Mouse (Mus musculus) kidney, adult 2 months (tissue): ENCODE measurements at regions not wholly inside any gene's neighbourhood (a gene's known extent, or its start where the extent isn't known, plus 50 kb on each side); places are given as distances from the start of the nearest gene placed in this dataset.

Experiments
- DNase-seq: peaks from one replicate; pipeline ENCODE4 v3.0.0; 2021
- H3K27ac ChIP-seq: fragments of 200-500 bp; 2 replicates; pipeline ENCODE4 v1.5.1; 2012; ENCODE audit warnings: low read depth, low read length, control low read depth, inconsistent platforms; ENCODE audit not compliant: insufficient read depth
- H3K27me3 ChIP-seq: fragments of 200-500 bp; replicated peaks from 2 replicates; pipeline ENCODE4 v1.6.1; 2012; ENCODE audit warnings: mild to moderate bottlenecking, moderate library complexity, low read length, inconsistent platforms; ENCODE audit not compliant: control insufficient read depth, insufficient read depth
- H3K36me3 ChIP-seq: fragments of 200-500 bp; 2 replicates; pipeline ENCODE4 v1.6.1; 2012; ENCODE audit warnings: mild to moderate bottlenecking, moderate library complexity, low read length, inconsistent platforms; ENCODE audit not compliant: control insufficient read depth, insufficient read depth
- H3K4me1 ChIP-seq: fragments of 200-500 bp; 2 replicates; pipeline ENCODE4 v1.6.1; 2011; ENCODE audit warnings: low read length; ENCODE audit not compliant: control insufficient read depth, insufficient read depth
- H3K4me3 ChIP-seq: fragments of 200-500 bp; 2 replicates; pipeline ENCODE4 v1.5.1; 2011; ENCODE audit warnings: mild to moderate bottlenecking, low read depth, low read length, control low read depth; ENCODE audit not compliant: insufficient read depth
- CTCF ChIP-seq: fragments of 200-500 bp; conservative IDR thresholded peaks from 2 replicates; pipeline ENCODE4 v1.5.1; 2011; ENCODE audit warnings: low read depth, mild to moderate bottlenecking, control low read depth, low read length, moderate library complexity, mixed read lengths; ENCODE audit not compliant: insufficient read depth, insufficient read length
- POLR2A ChIP-seq: fragments of 200-500 bp; IDR thresholded peaks from one replicate; pipeline ENCODE4 v1.6.1; 2011; ENCODE audit warnings: low read depth, low read length, control low read depth
- WGBS: fragments of 180-500 bp; shearing (Covaris S2); methylation state at CpG from one replicate; pipeline ENCODE4 v1.1.7; 2018; 5-methylcytosine and 5-hydroxymethylcytosine counted together

- no peaks in the 10 kb centered on the region for H3K4me1 ChIP-seq
- H3K27ac ChIP-seq = peak overlapping the region; percentile 5
- H3K27me3 ChIP-seq = no peaks in the 10 kb centered on the region
- no peak overlapping the region for H3K4me3 ChIP-seq
- 41% methylated on average over 8 of the region's 8 CpGs for WGBS
- no peak for DNase-seq
- no peaks in the 10 kb centered on the region for H3K36me3 ChIP-seq
- TF ChIP-seq CTCF (no peak), POLR2A (no peak)
Observed at GRCm38 (mm10) chr13:51280388-51280753, 109.5 kb downstream of the Nxnl2 start.

GRCm38 (mm10) chr13:51284679-51285078 is 113.9 kb downstream of the Nxnl2 start:
- H3K4me3 ChIP-seq = no peak overlapping the region
- no peaks in the 10 kb centered on the region for H3K36me3 ChIP-seq
- H3K4me1 ChIP-seq = no peaks in the 10 kb centered on the region
- no peak for DNase-seq
- H3K27ac ChIP-seq = no peak overlapping the region
- H3K27me3 ChIP-seq = no peaks in the 10 kb centered on the region
- TF ChIP-seq CTCF (no peak), POLR2A (no peak)

GRCm38 (mm10) chr13:51289442-51289841 is 118.6 kb downstream of the Nxnl2 start:
- H3K27me3 ChIP-seq = no peaks in the 10 kb centered on the region
- no peak overlapping the region for H3K27ac ChIP-seq
- WGBS = 79% methylated on average over 4 of the region's 4 CpGs

GRCm38 (mm10) chr13:51290021-51290424 is 118.4 kb upstream of the S1pr3 start:
- WGBS = 84% methylated on average over 7 of the region's 7 CpGs
- no peak for DNase-seq
- Histone ChIP-seq H3K4me1 (no peaks in the 10 kb centered on the region), H3K27me3 (no peaks in the 10 kb centered on the region), H3K4me3 (no peak overlapping the region), H3K36me3 (no peaks in the 10 kb centered on the region), H3K27ac (no peak overlapping the region)
- TF ChIP-seq POLR2A (no peak), CTCF (no peak)

More at GRCm38 (mm10) chr13:51289442-51289841, 118.6 kb downstream of the Nxnl2 start:
- Histone ChIP-seq H3K36me3 (no peaks in the 10 kb centered on the region), H3K4me3 (no peak overlapping the region), H3K4me1 (no peaks in the 10 kb centered on the region)
- no peak for DNase-seq
- no peak for TF ChIP-seq CTCF
- TF ChIP-seq POLR2A = no peak

GRCm38 (mm10) chr13:51290926-51291325 is 117.5 kb upstream of the S1pr3 start:
- no peak overlapping the region for H3K27ac ChIP-seq
- no peak for TF ChIP-seq POLR2A
- TF ChIP-seq CTCF = no peak
- no peaks in the 10 kb centered on the region for H3K27me3 ChIP-seq
- H3K4me1 ChIP-seq = no peaks in the 10 kb centered on the region
- DNase-seq = no peak
- H3K36me3 ChIP-seq = no peaks in the 10 kb centered on the region
- no peak overlapping the region for H3K4me3 ChIP-seq
- 87% methylated on average over 6 of the region's 6 CpGs for WGBS

- no peak overlapping the region; the same call in 1 of the 2 replicates for H3K27ac ChIP-seq
Observed at GRCm38 (mm10) chr13:51293047-51293446, 115.4 kb upstream of the S1pr3 start.

GRCm38 (mm10) chr13:51295872-51296271 is 112.6 kb upstream of the S1pr3 start:
- TF ChIP-seq CTCF = no peak
- no peak for TF ChIP-seq POLR2A
- 20% methylated on average over 3 of the region's 3 CpGs for WGBS
- no peak overlapping the region for H3K4me3 ChIP-seq
- no peaks in the 10 kb centered on the region for H3K27me3 ChIP-seq
- H3K27ac ChIP-seq = no peak overlapping the region
- H3K36me3 ChIP-seq = no peaks in the 10 kb centered on the region
- no peak for DNase-seq
- H3K4me1 ChIP-seq = peaks cover 3% of the 10 kb centered on the region; the same call in 1 of the 2 replicates

More at GRCm38 (mm10) chr13:51293047-51293446, 115.4 kb upstream of the S1pr3 start:
- no peak overlapping the region for H3K4me3 ChIP-seq
- H3K4me1 ChIP-seq = peaks cover 3% of the 10 kb centered on the region; the same call in 1 of the 2 replicates
- no peaks in the 10 kb centered on the region for H3K27me3 ChIP-seq
- peak; percentile 45 for DNase-seq
- TF ChIP-seq POLR2A (no peak), CTCF (no peak)
- 65% methylated on average over 4 of the region's 4 CpGs for WGBS
- no peaks in the 10 kb centered on the region for H3K36me3 ChIP-seq
